Mouse (Mus musculus) cerebellum, adult (tissue): ENCODE data around the gene Chrnb1.
A peak's percentile ranks its signal among the peaks of the same experiment; 100 is the strongest.

Experiments
- ATAC-seq: cut with Nextera tagmentation; 2 replicates; pipeline ENCODE4 v1.9.2; 2017; ENCODE audit warnings: mild to moderate bottlenecking, moderate library complexity, mixed read lengths; ENCODE audit not compliant: insufficient number of reproducible peaks, low FRiP score, low TSS enrichment

Chrnb1 gene

GRCm38 (mm10) chr11:69795168-69795982 lies at the start of gene Chrnb1:
TSS of gene Chrnb1 (minus strand) at chr11:69795943.
- peak; percentile 95 for ATAC-seq

GRCm38 (mm10) chr11:69838714-69839104 lies 43.0 kb upstream of the Chrnb1 start:
- no peak for ATAC-seq

GRCm38 (mm10) chr11:69837952-69838713 lies 42.4 kb upstream of the Chrnb1 start, which contains the start of gene Tmem256:
TSS of gene Tmem256 (plus strand) at chr11:69838514.
- ATAC-seq, result peak; percentile 92

GRCm38 (mm10) chr11:69837604-69837951 lies 41.8 kb upstream of the Chrnb1 start, which contains the start of gene Nlgn2:
TSS of gene Nlgn2 (minus strand) at chr11:69837784.
- ATAC-seq, result peak; percentile 28; the same call in 1 of the 2 replicates

- ATAC-seq, result no peak
These were observed 41.2 kb upstream of the Chrnb1 start for GRCm38 (mm10) chr11:69836703-69837576.

- ATAC-seq, result no peak
These were observed 40.2 kb upstream of the Chrnb1 start for GRCm38 (mm10) chr11:69835966-69836335.

- no peak for ATAC-seq
These were observed 39.7 kb upstream of the Chrnb1 start for GRCm38 (mm10) chr11:69835326-69835965.

GRCm38 (mm10) chr11:69834001-69834549 lies 38.3 kb upstream of the Chrnb1 start:
- no peak for ATAC-seq

- ATAC-seq, result no peak
These were observed 37.8 kb upstream of the Chrnb1 start for GRCm38 (mm10) chr11:69833554-69833953.

- no peak for ATAC-seq
These were observed 33.1 kb upstream of the Chrnb1 start for GRCm38 (mm10) chr11:69828832-69829231.

GRCm38 (mm10) chr11:69823456-69823855 lies 27.7 kb upstream of the Chrnb1 start:
- ATAC-seq, result no peak

GRCm38 (mm10) chr11:69822080-69822479 lies 26.3 kb upstream of the Chrnb1 start, which contains the start of gene Spem1:
TSS of gene Spem1 (minus strand) at chr11:69822180.
- no peak for ATAC-seq

GRCm38 (mm10) chr11:69818871-69819270 lies 23.1 kb upstream of the Chrnb1 start:
- ATAC-seq, result no peak

GRCm38 (mm10) chr11:69818365-69818764 lies 22.6 kb upstream of the Chrnb1 start, which contains the start of gene Spem2:
TSS of gene Spem2 (minus strand) at chr11:69818465.
- no peak for ATAC-seq

GRCm38 (mm10) chr11:69816520-69816919 lies 20.8 kb upstream of the Chrnb1 start:
- no peak for ATAC-seq

- ATAC-seq, result no peak
These were observed 19.4 kb upstream of the Chrnb1 start, which contains the start of gene Gm39566 for GRCm38 (mm10) chr11:69815155-69815554. TSS of gene Gm39566 (minus strand) at chr11:69815298.

GRCm38 (mm10) chr11:69810280-69810679 lies 14.5 kb upstream of the Chrnb1 start:
- no peak for ATAC-seq

GRCm38 (mm10) chr11:69807641-69808040 lies 11.9 kb upstream of the Chrnb1 start:
- ATAC-seq, result no peak

- ATAC-seq, result no peak
These were observed 10.6 kb upstream of the Chrnb1 start for GRCm38 (mm10) chr11:69806378-69806777.
